Mouse (Mus musculus) testis, adult 2 months (tissue): ENCODE measurements at regions not wholly inside any gene's neighbourhood (a gene's known extent, or its start where the extent isn't known, plus 50 kb on each side); places are given as distances from the start of the nearest gene placed in this dataset.

ENCODE experiments used
- H3K27ac ChIP-seq: fragments of 200-500 bp; 2 replicates; pipeline ENCODE4 v1.5.1; 2012; ENCODE audit warnings: low read depth, low read length; ENCODE audit not compliant: control insufficient read depth, insufficient read depth
- H3K27me3 ChIP-seq: fragments of 200-500 bp; 2 replicates; pipeline ENCODE4 v1.6.1; 2012; ENCODE audit warnings: mild to moderate bottlenecking, low read length, moderate library complexity; ENCODE audit not compliant: control insufficient read depth, insufficient read depth
- H3K36me3 ChIP-seq: fragments of 200-500 bp; 2 replicates; pipeline ENCODE4 v1.6.1; 2012; ENCODE audit warnings: mild to moderate bottlenecking, low read length; ENCODE audit not compliant: control insufficient read depth, insufficient read depth
- H3K4me1 ChIP-seq: fragments of 200-500 bp; 2 replicates; pipeline ENCODE4 v1.6.1; 2012; ENCODE audit warnings: low read length; ENCODE audit not compliant: control insufficient read depth, insufficient read depth
- H3K4me3 ChIP-seq: fragments of 200-500 bp; 2 replicates; pipeline ENCODE4 v1.5.1; 2012; ENCODE audit warnings: low read depth, mild to moderate bottlenecking, low read length, moderate library complexity, mixed read lengths; ENCODE audit not compliant: control insufficient read depth
- CTCF ChIP-seq: fragments of 200-500 bp; IDR thresholded peaks from 2 replicates; pipeline ENCODE4 v1.5.1; 2012; ENCODE audit warnings: low read depth, mild to moderate bottlenecking, inconsistent platforms, low read length, moderate library complexity; ENCODE audit not compliant: control insufficient read depth, insufficient read depth, insufficient replicate concordance
- POLR2A ChIP-seq: fragments of 200-500 bp; IDR thresholded peaks from 2 replicates; pipeline ENCODE4 v1.6.1; 2012; ENCODE audit warnings: low read depth, mild to moderate bottlenecking, inconsistent platforms, low read length, moderate library complexity; ENCODE audit not compliant: control insufficient read depth

- no peak overlapping the region for H3K4me3 ChIP-seq
- H3K27me3 ChIP-seq, result no peaks in the 10 kb centered on the region
- TF ChIP-seq POLR2A, result no peak
- TF ChIP-seq CTCF, result no peak
- no peak overlapping the region for H3K27ac ChIP-seq
- no peaks in the 10 kb centered on the region for H3K36me3 ChIP-seq
- no peaks in the 10 kb centered on the region for H3K4me1 ChIP-seq
Measured at GRCm38 (mm10) chr2:174007976-174008349, 68.1 kb upstream of the Stx16 start.

DNA sequence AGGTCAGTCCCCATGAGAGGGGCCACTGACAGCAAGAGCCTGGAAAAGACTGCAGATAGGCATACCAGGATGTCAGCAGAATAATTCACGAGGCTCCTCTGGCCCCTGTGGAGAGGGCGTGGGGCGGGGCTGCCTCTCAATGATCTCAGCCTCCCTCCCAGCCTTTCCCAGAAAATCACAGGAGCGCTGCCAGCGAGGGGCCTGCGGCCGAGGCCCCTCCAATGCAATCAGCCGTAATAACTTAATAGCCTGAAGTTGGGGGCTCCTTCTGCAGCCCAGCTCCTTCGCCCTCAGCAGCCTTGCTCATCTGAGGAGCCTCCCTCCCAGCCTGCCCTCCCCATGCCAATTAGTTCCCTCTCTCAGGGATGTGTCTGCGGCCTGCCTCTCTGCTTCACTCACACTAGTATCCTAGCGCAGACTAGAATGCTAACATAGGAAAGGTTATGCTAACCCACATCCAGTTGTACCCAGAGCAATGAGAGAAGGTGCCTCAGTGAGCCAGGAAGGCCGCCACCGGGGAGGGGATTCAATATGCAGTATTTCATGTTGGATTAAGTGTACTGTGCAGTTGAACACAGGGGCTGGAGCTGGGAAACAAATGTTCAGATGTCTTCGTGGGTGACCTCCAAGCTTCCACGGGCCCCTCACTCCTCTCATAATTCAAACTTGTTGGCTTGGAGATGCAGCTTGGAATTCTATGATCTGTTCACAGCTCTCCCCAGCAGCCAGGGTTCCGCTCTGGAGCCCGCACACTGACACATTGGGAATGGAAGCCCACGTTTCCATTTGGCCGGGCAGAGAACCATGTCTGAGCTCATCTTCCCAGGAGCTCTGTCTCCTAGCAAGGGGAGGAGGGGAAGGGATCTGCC is 67.5 kb upstream of the Stx16 start:
- Histone ChIP-seq H3K36me3 (no peaks in the 10 kb centered on the region), H3K27ac (no peak overlapping the region), H3K27me3 (no peaks in the 10 kb centered on the region), H3K4me1 (no peaks in the 10 kb centered on the region), H3K4me3 (no peak overlapping the region)
- TF ChIP-seq CTCF (no peak), POLR2A (no peak)

GRCm38 (mm10) chr2:174010038-174010437 is 66.1 kb upstream of the Stx16 start:
- no peaks in the 10 kb centered on the region for H3K4me1 ChIP-seq
- no peaks in the 10 kb centered on the region for H3K27me3 ChIP-seq
- no peaks in the 10 kb centered on the region for H3K36me3 ChIP-seq
- no peak overlapping the region for H3K4me3 ChIP-seq
- no peak for TF ChIP-seq POLR2A
- TF ChIP-seq CTCF, result no peak
- no peak overlapping the region for H3K27ac ChIP-seq

GRCm38 (mm10) chr2:174011399-174011798 is 64.7 kb upstream of the Stx16 start:
- Histone ChIP-seq H3K4me1 (peaks cover 5% of the 10 kb centered on the region), H3K27ac (no peak overlapping the region), H3K36me3 (no peaks in the 10 kb centered on the region), H3K27me3 (no peaks in the 10 kb centered on the region), H3K4me3 (no peak overlapping the region)
- TF ChIP-seq CTCF (no peak), POLR2A (no peak)

DNA sequence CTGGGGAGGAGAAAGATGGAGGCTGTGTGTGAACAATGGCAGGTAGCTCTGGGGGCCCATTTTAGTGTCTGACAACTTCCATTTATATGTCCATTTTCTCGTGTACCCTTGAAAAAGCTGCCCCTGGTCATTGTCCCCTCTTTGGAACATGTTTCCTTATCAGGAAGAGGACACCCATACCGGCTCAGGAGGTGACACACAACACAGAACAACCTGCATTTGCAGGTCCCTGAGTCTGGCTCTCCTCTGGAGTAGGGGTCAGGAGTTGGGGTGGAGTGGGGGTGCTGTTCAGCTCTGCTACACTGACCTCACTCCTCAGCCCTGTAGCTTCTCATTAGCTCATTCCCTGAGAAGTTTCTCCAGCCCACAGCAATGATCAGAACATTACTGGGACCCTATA is 61.7 kb upstream of the Stx16 start:
- no peak overlapping the region for H3K4me3 ChIP-seq
- no peaks in the 10 kb centered on the region for H3K36me3 ChIP-seq
- peaks cover 5% of the 10 kb centered on the region for H3K4me1 ChIP-seq
- no peak overlapping the region for H3K27ac ChIP-seq
- H3K27me3 ChIP-seq, result no peaks in the 10 kb centered on the region
- TF ChIP-seq CTCF (no peak), POLR2A (no peak)

DNA sequence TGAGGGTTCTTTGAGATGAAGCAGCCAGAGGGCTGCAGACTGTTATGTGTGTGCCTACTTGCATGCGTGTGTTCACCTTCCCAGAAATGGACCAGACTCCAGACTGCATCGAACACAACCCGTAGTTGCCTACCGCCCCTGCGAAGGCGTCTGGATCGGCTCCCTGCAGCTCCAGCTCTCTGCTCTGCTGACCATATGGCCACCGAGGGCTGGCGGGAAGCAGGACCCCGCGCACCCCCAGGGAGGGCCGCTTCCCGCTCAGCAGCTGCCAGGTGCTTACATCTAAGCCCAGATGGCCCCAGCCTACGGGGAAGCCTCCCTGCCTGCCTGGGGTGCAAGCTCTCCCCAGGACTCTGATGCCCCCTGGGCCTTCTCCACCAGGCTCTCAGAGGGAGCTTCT is 60.8 kb upstream of the Stx16 start:
- Histone ChIP-seq H3K27me3 (no peaks in the 10 kb centered on the region), H3K27ac (no peak overlapping the region), H3K4me3 (no peak overlapping the region), H3K4me1 (peaks cover 5% of the 10 kb centered on the region), H3K36me3 (no peaks in the 10 kb centered on the region)
- no peak for TF ChIP-seq CTCF
- TF ChIP-seq POLR2A, result no peak

DNA sequence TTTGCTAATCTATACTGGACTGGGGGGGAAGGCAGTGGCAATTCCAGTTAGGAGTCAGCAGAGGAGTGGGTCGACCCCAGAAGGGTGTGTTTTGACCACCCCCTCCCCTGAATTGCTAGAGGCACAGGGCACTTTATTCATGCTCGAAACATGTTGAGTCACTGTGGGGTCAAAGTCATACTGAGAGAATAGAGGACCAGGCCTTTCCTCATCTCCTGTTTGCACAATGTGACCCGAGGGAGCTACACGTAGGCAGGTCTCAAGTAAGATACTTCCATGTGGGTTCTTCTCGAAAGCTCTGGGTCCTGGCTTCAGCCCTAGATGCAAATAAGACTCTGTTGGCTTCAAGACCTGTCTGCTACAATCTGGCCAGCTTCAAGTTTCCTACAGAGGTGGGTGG is 60.0 kb upstream of the Stx16 start:
- H3K27me3 ChIP-seq, result no peaks in the 10 kb centered on the region
- TF ChIP-seq CTCF (no peak), POLR2A (no peak)
- no peak overlapping the region for H3K27ac ChIP-seq
- H3K4me1 ChIP-seq, result peaks cover 5% of the 10 kb centered on the region
- H3K36me3 ChIP-seq, result no peaks in the 10 kb centered on the region
- no peak overlapping the region for H3K4me3 ChIP-seq
